Mouse (Mus musculus) neural tube, embryonic 14.5 days (tissue): ENCODE results near the gene Gon7. TPM values are rescaled to one million over a fixed set of nuclear protein-coding genes. Genes with fewer than 3 reads are reported as not detected.

Experiments used
- ATAC-seq: fragments of 200-750 bp; cut with Nextera tagmentation; 2 replicates; pipeline ENCODE4 v1.8.0; 2017; ENCODE audit warnings: low read depth, mild to moderate bottlenecking, moderate TSS enrichment, moderate library complexity
- H3K27ac ChIP-seq: fragments of 300-500 bp; sonication (generic); 2 replicates; pipeline ENCODE4 v1.5.1; 2014; ENCODE audit warnings: low read depth, mild to moderate bottlenecking, control low read depth, low read length, moderate library complexity, mixed read lengths
- H3K27me3 ChIP-seq: fragments of 300-500 bp; sonication (generic); 2 replicates; pipeline ENCODE4 v1.6.1; 2014; ENCODE audit warnings: low read length; ENCODE audit not compliant: control insufficient read depth, insufficient read depth
- H3K36me3 ChIP-seq: fragments of 300-500 bp; sonication (generic); 2 replicates; pipeline ENCODE4 v1.6.1; 2014; ENCODE audit warnings: low read length, mixed read lengths; ENCODE audit not compliant: control insufficient read depth, insufficient read depth
- H3K4me1 ChIP-seq: fragments of 300-500 bp; sonication (generic); 2 replicates; pipeline ENCODE4 v1.6.1; 2014; ENCODE audit warnings: low read length; ENCODE audit not compliant: control insufficient read depth, insufficient read depth
- H3K4me2 ChIP-seq: fragments of 300-500 bp; sonication (generic); 2 replicates; pipeline ENCODE4 v1.6.1; 2014; ENCODE audit warnings: mild to moderate bottlenecking, low read depth, low read length, control low read depth
- H3K4me3 ChIP-seq: fragments of 300-500 bp; sonication (generic); 2 replicates; pipeline ENCODE4 v1.5.1; 2014; ENCODE audit warnings: low read depth, low read length, control low read depth, mixed read lengths
- H3K9ac ChIP-seq: fragments of 300-500 bp; sonication (generic); replicated peaks from 2 replicates; pipeline ENCODE4 v1.6.1; 2014; ENCODE audit warnings: low read depth, mild to moderate bottlenecking, control low read depth, low read length, mixed read lengths
- H3K9me3 ChIP-seq: fragments of 300-500 bp; sonication (generic); 2 replicates; pipeline ENCODE4 v1.6.1; 2016; ENCODE audit warnings: low read length; ENCODE audit not compliant: control insufficient read depth
- WGBS: fragments of 180-500 bp; shearing (Covaris S2); extraction: QIAGEN DNeasy Blood & Tissue Kit; methylation state at CpG from one replicate; pipeline ENCODE4 v1.1.7; 2014; 5-methylcytosine and 5-hydroxymethylcytosine counted together
- polyA plus RNA-seq: library from polyadenylated mRNA; unstranded; fragments of >200 nt; fragmentation: Nextera tagmentation; extraction: Ambion mirVana; gene quantifications from 2 replicates; pipeline ENCODE4 v1.2.1, GENCODE M21; 2014

Gene Gon7
- polyA plus RNA-seq = 46.9 and 54.2 TPM in 2 replicates

- H3K36me3 ChIP-seq = no peaks in the 10 kb centered on the region
- H3K9me3 ChIP-seq = no peaks in the 10 kb centered on the region
- H3K4me3 ChIP-seq = peak within 1 kb of the TSS; percentile 86
- WGBS = under 1% methylated on average over 71 of the region's 73 CpGs
- H3K27me3 ChIP-seq = no peaks in the 10 kb centered on the region
- peak within 1 kb of the TSS; percentile 81 for H3K27ac ChIP-seq
- H3K4me1 ChIP-seq = peaks cover 14% of the 10 kb centered on the region
- H3K9ac ChIP-seq = peak within 1 kb of the TSS; percentile 74
- peak within 1 kb of the TSS; percentile 94 for H3K4me2 ChIP-seq
- ATAC-seq = peak; percentile 96
Measured at GRCm38 (mm10) chr12:102757689-102758402, at the start of gene Gon7, which contains the start of the genes Gm28051 and Ubr7. Gon7 (minus strand) TSS chr12:102757803. Gm28051 (minus strand) TSS chr12:102757765. Ubr7 (plus strand) TSS chr12:102757967.

- no peaks in the 10 kb centered on the region for H3K4me1 ChIP-seq
- H3K4me3 ChIP-seq = no peak overlapping the region
- H3K27ac ChIP-seq = no peak overlapping the region
- no peak overlapping the region for H3K9ac ChIP-seq
- 96% methylated on average over 2 of the region's 2 CpGs for WGBS
- no peak for ATAC-seq
- 0 out of 2 replicates have a peak, but pooled peaks cover 3% of the 10 kb centered on the region for H3K36me3 ChIP-seq
- no peaks in the 10 kb centered on the region for H3K27me3 ChIP-seq
- H3K9me3 ChIP-seq = no peaks in the 10 kb centered on the region
- H3K4me2 ChIP-seq = no peak overlapping the region
Measured at GRCm38 (mm10) chr12:102799528-102799927, 41.9 kb upstream of the Gon7 start.

- Histone ChIP-seq H3K27ac (no peak overlapping the region), H3K9me3 (no peaks in the 10 kb centered on the region), H3K4me3 (no peak overlapping the region), H3K36me3 (peaks cover 42% of the 10 kb centered on the region), H3K9ac (no peak overlapping the region), H3K4me1 (no peaks in the 10 kb centered on the region), H3K27me3 (no peaks in the 10 kb centered on the region), H3K4me2 (no peak overlapping the region)
- no peak for ATAC-seq
- 86% methylated on average over 7 of the region's 7 CpGs for WGBS
Measured at GRCm38 (mm10) chr12:102787927-102788326, 30.3 kb upstream of the Gon7 start.

DNA sequence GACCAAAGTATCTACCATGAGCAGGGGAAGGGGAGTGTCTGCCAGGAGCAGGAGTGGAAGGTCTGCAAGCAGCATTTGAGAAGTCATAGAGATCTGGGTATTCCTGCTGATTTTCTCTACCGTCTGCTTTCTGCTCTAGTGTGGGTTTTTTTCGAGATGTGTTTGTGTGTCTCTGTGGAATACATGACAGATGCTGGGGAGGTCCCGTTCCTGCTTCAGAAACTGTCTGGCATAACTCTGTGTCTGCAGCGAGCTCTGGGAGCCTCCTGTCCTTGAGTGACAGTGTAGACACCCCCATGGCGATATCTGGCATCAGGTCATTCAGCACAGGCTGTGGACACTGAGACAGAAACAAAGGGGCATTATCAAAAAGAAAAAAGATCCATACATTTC lies 28.0 kb upstream of the Gon7 start:
- 73% methylated on average over 5 of the region's 5 CpGs for WGBS
- H3K36me3 ChIP-seq = peaks cover 28% of the 10 kb centered on the region

GRCm38 (mm10) chr12:102784899-102785592 lies 27.4 kb upstream of the Gon7 start:
- WGBS = 89% methylated on average over 19 of the region's 19 CpGs
- ATAC-seq = no peak
- H3K36me3 ChIP-seq = peaks cover 25% of the 10 kb centered on the region

More for the DNA sequence above, 28.0 kb upstream of the Gon7 start:
- H3K9me3 ChIP-seq = no peaks in the 10 kb centered on the region
- H3K4me1 ChIP-seq = no peaks in the 10 kb centered on the region
- no peak overlapping the region for H3K9ac ChIP-seq
- no peak for ATAC-seq
- no peak overlapping the region for H3K27ac ChIP-seq
- H3K4me2 ChIP-seq = no peak overlapping the region
- H3K4me3 ChIP-seq = no peak overlapping the region
- no peaks in the 10 kb centered on the region for H3K27me3 ChIP-seq

DNA sequence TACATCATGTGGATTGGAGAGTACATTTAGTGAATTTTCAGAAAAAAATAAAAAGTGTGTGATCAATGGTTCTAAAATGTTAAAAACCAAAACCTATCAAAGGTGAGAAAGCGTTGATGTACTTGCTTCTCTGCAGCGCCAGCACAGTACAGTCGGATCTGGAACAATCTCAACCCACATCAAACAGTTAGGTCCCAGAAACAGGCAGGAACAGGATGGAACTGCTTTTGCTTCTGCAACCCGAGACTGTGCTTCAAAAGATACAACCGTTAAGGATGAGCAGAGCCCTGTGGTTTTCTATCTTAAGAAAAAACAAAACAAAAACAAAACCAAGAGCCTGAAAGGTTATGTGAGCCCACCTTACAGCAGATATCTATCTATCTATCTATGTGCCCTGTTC lies 25.2 kb upstream of the Gon7 start:
- no peaks in the 10 kb centered on the region for H3K9me3 ChIP-seq
- no peak overlapping the region for H3K4me3 ChIP-seq
- WGBS = 91% methylated on average over 5 of the region's 5 CpGs
- no peaks in the 10 kb centered on the region for H3K27me3 ChIP-seq
- ATAC-seq = no peak
- no peak overlapping the region for H3K4me2 ChIP-seq
- no peak overlapping the region for H3K27ac ChIP-seq
- no peaks in the 10 kb centered on the region for H3K4me1 ChIP-seq
- no peak overlapping the region for H3K9ac ChIP-seq
- H3K36me3 ChIP-seq = peaks cover 24% of the 10 kb centered on the region

More at GRCm38 (mm10) chr12:102784899-102785592, 27.4 kb upstream of the Gon7 start:
- H3K4me2 ChIP-seq = no peak overlapping the region
- H3K4me3 ChIP-seq = no peak overlapping the region
- H3K4me1 ChIP-seq = no peaks in the 10 kb centered on the region
- H3K27ac ChIP-seq = no peak overlapping the region
- no peaks in the 10 kb centered on the region for H3K9me3 ChIP-seq
- H3K9ac ChIP-seq = no peak overlapping the region
- H3K27me3 ChIP-seq = no peaks in the 10 kb centered on the region

DNA sequence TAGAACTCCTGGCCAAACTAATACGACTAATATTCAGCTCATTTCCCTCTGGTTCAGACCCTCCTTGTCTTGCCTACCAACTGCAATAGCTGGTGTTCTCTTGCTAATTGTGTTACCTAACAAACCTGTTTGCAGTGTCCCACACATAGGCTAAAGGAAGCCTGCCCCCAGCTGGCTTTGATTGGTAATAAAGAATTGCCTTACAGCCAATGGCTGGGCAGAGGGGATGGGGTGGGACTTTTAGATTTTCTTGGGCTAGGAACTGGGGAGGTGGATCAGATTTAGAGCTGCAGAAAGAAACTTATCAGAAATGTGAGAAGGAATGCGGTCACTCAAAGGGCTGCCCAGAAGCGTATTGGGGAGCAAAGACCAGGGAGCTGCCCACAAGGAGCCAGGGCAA lies 21.8 kb upstream of the Gon7 start:
- Histone ChIP-seq H3K9me3 (no peaks in the 10 kb centered on the region), H3K27ac (no peak overlapping the region), H3K4me2 (no peak overlapping the region), H3K9ac (no peak overlapping the region), H3K4me1 (no peaks in the 10 kb centered on the region), H3K4me3 (no peak overlapping the region), H3K27me3 (no peaks in the 10 kb centered on the region), H3K36me3 (peaks cover 23% of the 10 kb centered on the region)
- WGBS = 52% methylated on average over 3 of the region's 3 CpGs
- no peak for ATAC-seq

DNA sequence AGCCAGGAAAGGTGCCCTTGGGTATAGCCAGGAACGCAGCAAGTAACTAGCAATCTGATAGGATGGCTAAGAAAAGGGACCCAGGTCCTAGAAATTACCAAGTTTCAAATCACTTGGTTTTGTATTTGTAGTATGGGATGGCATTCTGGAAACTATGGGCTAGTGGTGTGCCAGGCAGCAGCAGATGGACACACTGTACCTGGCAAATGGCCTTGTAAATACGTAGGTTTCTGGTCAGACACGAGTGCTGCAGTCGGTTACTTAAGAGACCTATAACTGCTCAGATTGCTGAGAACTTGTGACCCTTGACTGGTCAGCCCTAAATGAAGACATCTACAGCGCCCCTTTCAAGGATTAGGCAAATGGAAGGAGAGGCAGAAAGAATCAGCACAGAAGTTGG lies 20.5 kb upstream of the Gon7 start:
- Histone ChIP-seq H3K9me3 (no peaks in the 10 kb centered on the region), H3K27ac (no peak overlapping the region), H3K9ac (no peak overlapping the region), H3K36me3 (peaks cover 29% of the 10 kb centered on the region), H3K27me3 (no peaks in the 10 kb centered on the region), H3K4me2 (no peak overlapping the region), H3K4me3 (no peak overlapping the region), H3K4me1 (no peaks in the 10 kb centered on the region)
- 89% methylated on average over 5 of the region's 5 CpGs for WGBS
- no peak for ATAC-seq

- Histone ChIP-seq H3K4me1 (no peaks in the 10 kb centered on the region), H3K4me2 (no peak overlapping the region), H3K27me3 (no peaks in the 10 kb centered on the region), H3K4me3 (no peak overlapping the region), H3K9ac (no peak overlapping the region), H3K27ac (no peak overlapping the region), H3K9me3 (no peaks in the 10 kb centered on the region), H3K36me3 (peaks cover 42% of the 10 kb centered on the region)
- WGBS = 93% methylated on average over 14 of the region's 14 CpGs
- ATAC-seq = no peak
Measured at GRCm38 (mm10) chr12:102776035-102776434, 18.4 kb upstream of the Gon7 start.
